Mouse (Mus musculus) heart, postnatal 0 days (tissue): ENCODE results near the gene Rps6kb1.
A peak's percentile ranks its signal among the peaks of the same experiment; 100 is the strongest.

Source experiments
- CTCF ChIP-seq: IDR thresholded peaks from 2 replicates; pipeline ENCODE4 v1.5.1; 2016; ENCODE audit warnings: antibody characterized with exemption, control low read depth, low read depth
- EP300 ChIP-seq: IDR thresholded peaks from 2 replicates; pipeline ENCODE4 v1.6.1; 2016; ENCODE audit warnings: antibody characterized with exemption, low read depth

- no peak for TF ChIP-seq CTCF
- peak; percentile 51 for TF ChIP-seq EP300
Measured at GRCm38 (mm10) chr11:86586868-86587792, 42.5 kb upstream of the Rps6kb1 start.
